Mouse (Mus musculus) embryonic facial prominence, embryonic 12.5 days (tissue): Measurements from ENCODE around the gene Nck2. TPM values are rescaled to one million over a fixed set of nuclear protein-coding genes. Genes with fewer than 3 reads are reported as not detected.
A peak's percentile ranks its signal among the peaks of the same experiment; 100 is the strongest.

Source experiments
- ATAC-seq: fragments of 200-750 bp; cut with Nextera tagmentation; 2 replicates; pipeline ENCODE4 v1.8.0; 2017; ENCODE audit not compliant: insufficient number of reproducible peaks, insufficient read depth, low FRiP score, low TSS enrichment
- H3K27ac ChIP-seq: fragments of 300-500 bp; sonication (generic); 2 replicates; pipeline ENCODE4 v1.5.1; 2016; ENCODE audit warnings: mild to moderate bottlenecking
- H3K27me3 ChIP-seq: fragments of 300-500 bp; sonication (generic); 2 replicates; pipeline ENCODE4 v1.6.1; 2016; ENCODE audit warnings: mild to moderate bottlenecking, moderate library complexity
- H3K36me3 ChIP-seq: fragments of 300-500 bp; sonication (generic); 2 replicates; pipeline ENCODE4 v1.6.1; 2016; ENCODE audit warnings: mild to moderate bottlenecking
- H3K4me1 ChIP-seq: fragments of 300-500 bp; sonication (generic); 2 replicates; pipeline ENCODE4 v1.6.1; 2016
- H3K4me2 ChIP-seq: fragments of 300-500 bp; sonication (generic); replicated peaks from 2 replicates; pipeline ENCODE4 v1.6.1; 2016; ENCODE audit warnings: mild to moderate bottlenecking, moderate library complexity
- H3K4me3 ChIP-seq: fragments of 300-500 bp; sonication (generic); 2 replicates; pipeline ENCODE4 v1.5.1; 2016; ENCODE audit warnings: mild to moderate bottlenecking
- H3K9ac ChIP-seq: fragments of 300-500 bp; sonication (generic); 2 replicates; pipeline ENCODE4 v1.6.1; 2016; ENCODE audit warnings: mild to moderate bottlenecking, moderate library complexity
- H3K9me3 ChIP-seq: fragments of 300-500 bp; sonication (generic); 2 replicates; pipeline ENCODE4 v1.6.1; 2016; ENCODE audit warnings: mild to moderate bottlenecking, moderate library complexity
- WGBS: fragments of 180-500 bp; shearing (Covaris S2); methylation state at CpG from one replicate; pipeline ENCODE4 v1.1.7; 2016; 5-methylcytosine and 5-hydroxymethylcytosine counted together
- polyA plus RNA-seq: library from polyadenylated mRNA; unstranded; fragments of >200 nt; fragmentation: Nextera tagmentation; extraction: Ambion mirVana; gene quantifications from 2 replicates; pipeline ENCODE4 v1.2.1, GENCODE M21; 2016

The Nck2 gene
- polyA plus RNA-seq, 1 experiment from 2014 or later = 62.5 TPM

GRCm38 (mm10) chr1:43571105-43571504, 126.7 kb downstream of the Nck2 start:
- Histone ChIP-seq H3K36me3 (peaks cover 18% of the 10 kb centered on the region), H3K9ac (no peak overlapping the region), H3K9me3 (no peaks in the 10 kb centered on the region), H3K27me3 (no peaks in the 10 kb centered on the region), H3K4me3 (no peak overlapping the region), H3K27ac (no peak overlapping the region), H3K4me2 (no peak overlapping the region), H3K4me1 (peaks cover 11% of the 10 kb centered on the region; the same call in 1 of the 2 replicates)
- no peak for ATAC-seq
- WGBS = 95% methylated on average over 4 of the region's 4 CpGs

GRCm38 (mm10) chr1:43574793-43575304, 130.5 kb downstream of the Nck2 start:
- peaks cover 12% of the 10 kb centered on the region for H3K36me3 ChIP-seq
- 70% methylated on average over 3 of the region's 3 CpGs for WGBS
- ATAC-seq = no peak

GRCm38 (mm10) chr1:43577371-43577770, 133.0 kb downstream of the Nck2 start:
- Histone ChIP-seq H3K9ac (no peak overlapping the region), H3K4me2 (no peak overlapping the region), H3K4me1 (no peaks in the 10 kb centered on the region), H3K36me3 (no peaks in the 10 kb centered on the region), H3K9me3 (no peaks in the 10 kb centered on the region), H3K27ac (no peak overlapping the region), H3K4me3 (no peak overlapping the region), H3K27me3 (no peaks in the 10 kb centered on the region)
- no peak for ATAC-seq
- 86% methylated on average over 3 of the region's 3 CpGs for WGBS

More at GRCm38 (mm10) chr1:43574793-43575304, 130.5 kb downstream of the Nck2 start:
- Histone ChIP-seq H3K9ac (no peak overlapping the region), H3K27me3 (no peaks in the 10 kb centered on the region), H3K4me1 (no peaks in the 10 kb centered on the region), H3K9me3 (no peaks in the 10 kb centered on the region), H3K4me2 (no peak overlapping the region), H3K4me3 (no peak overlapping the region), H3K27ac (no peak overlapping the region)

- Histone ChIP-seq H3K9ac (no peak overlapping the region), H3K27me3 (no peaks in the 10 kb centered on the region), H3K9me3 (no peaks in the 10 kb centered on the region), H3K4me2 (no peak overlapping the region), H3K36me3 (no peaks in the 10 kb centered on the region), H3K27ac (no peak overlapping the region), H3K4me1 (no peaks in the 10 kb centered on the region), H3K4me3 (no peak overlapping the region)
- 28% methylated on average over 1 of the region's 1 CpGs for WGBS
- ATAC-seq = no peak
Measured at GRCm38 (mm10) chr1:43583564-43583963, 139.2 kb downstream of the Nck2 start.

GRCm38 (mm10) chr1:43589001-43589400, 144.6 kb downstream of the Nck2 start:
- H3K27me3 ChIP-seq = no peaks in the 10 kb centered on the region
- 81% methylated on average over 1 of the region's 1 CpGs for WGBS
- no peak overlapping the region for H3K9ac ChIP-seq
- H3K4me2 ChIP-seq = no peak overlapping the region
- no peak for ATAC-seq
- H3K4me1 ChIP-seq = no peaks in the 10 kb centered on the region
- H3K36me3 ChIP-seq = no peaks in the 10 kb centered on the region
- no peak overlapping the region for H3K4me3 ChIP-seq
- H3K9me3 ChIP-seq = no peaks in the 10 kb centered on the region
- no peak overlapping the region for H3K27ac ChIP-seq

- Histone ChIP-seq H3K4me2 (no peak overlapping the region), H3K4me1 (no peaks in the 10 kb centered on the region; the same call in 1 of the 2 replicates), H3K27ac (no peak overlapping the region), H3K36me3 (no peaks in the 10 kb centered on the region), H3K9ac (no peak overlapping the region), H3K4me3 (no peak overlapping the region), H3K27me3 (no peaks in the 10 kb centered on the region), H3K9me3 (no peaks in the 10 kb centered on the region)
- WGBS = 51% methylated on average over 2 of the region's 2 CpGs
- ATAC-seq = no peak
Measured at GRCm38 (mm10) chr1:43589910-43590309, 145.5 kb downstream of the Nck2 start.

- no peaks in the 10 kb centered on the region for H3K9me3 ChIP-seq
- H3K27me3 ChIP-seq = no peaks in the 10 kb centered on the region
- no peaks in the 10 kb centered on the region for H3K36me3 ChIP-seq
- 0 out of 2 replicates have a peak overlapping the region, but pooled peaks have one; percentile 23 for H3K27ac ChIP-seq
- WGBS = 26% methylated on average over 1 of the region's 1 CpGs
- ATAC-seq = peak; percentile 56; the same call in 1 of the 2 replicates
- H3K4me1 ChIP-seq = peaks cover 4% of the 10 kb centered on the region
- no peak overlapping the region for H3K4me3 ChIP-seq
- no peak overlapping the region for H3K9ac ChIP-seq
- H3K4me2 ChIP-seq = no peak overlapping the region
Measured at GRCm38 (mm10) chr1:43590727-43591126, 146.3 kb downstream of the Nck2 start.

DNA sequence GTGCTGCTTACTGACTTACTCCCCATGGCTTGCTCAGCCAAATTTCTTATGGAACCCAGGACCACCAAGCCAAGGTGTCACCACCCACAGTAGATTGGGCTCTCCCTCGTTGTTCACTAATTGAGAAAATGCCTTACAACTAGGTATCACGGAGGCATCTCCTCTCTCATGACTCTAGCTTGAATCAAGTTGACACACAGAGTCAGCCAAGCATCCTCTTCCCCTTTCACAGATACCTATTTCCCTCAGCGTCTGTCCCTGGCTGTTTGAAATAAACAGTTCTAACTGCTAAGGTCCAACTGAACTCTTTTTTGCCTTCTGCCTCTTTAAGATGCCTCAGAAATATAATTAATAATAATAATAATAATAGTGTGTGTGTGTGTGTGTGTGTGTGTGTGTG, 148.7 kb downstream of the Nck2 start:
- 81% methylated on average over 3 of the region's 3 CpGs for WGBS
- no peak overlapping the region for H3K4me2 ChIP-seq

DNA sequence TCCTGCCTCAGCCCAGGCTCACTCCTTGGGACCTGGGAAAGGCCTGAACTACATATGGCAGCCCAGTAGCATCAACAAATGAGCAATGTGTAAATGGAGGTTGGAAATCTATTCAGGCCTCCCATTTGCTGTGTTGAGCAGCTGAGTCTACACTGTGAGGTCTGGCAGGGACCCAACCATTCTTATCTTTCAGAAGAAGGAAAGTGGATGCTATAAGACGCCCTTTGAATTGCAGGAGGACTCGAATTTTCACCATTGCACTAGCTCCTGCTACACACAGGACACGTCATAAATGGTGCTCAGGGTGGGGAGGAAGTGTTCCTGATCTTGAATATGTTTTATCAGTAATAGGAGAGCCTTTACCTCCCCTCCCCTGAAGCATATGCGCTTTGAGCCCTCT, 150.4 kb downstream of the Nck2 start:
- no peak; the same call in 1 of the 2 replicates for ATAC-seq
- Histone ChIP-seq H3K27ac (no peak overlapping the region), H3K4me2 (no peak overlapping the region), H3K9ac (no peak overlapping the region), H3K4me3 (no peak overlapping the region), H3K27me3 (no peaks in the 10 kb centered on the region), H3K36me3 (no peaks in the 10 kb centered on the region), H3K9me3 (no peaks in the 10 kb centered on the region), H3K4me1 (peaks cover 4% of the 10 kb centered on the region)
- 54% methylated on average over 4 of the region's 4 CpGs for WGBS

More for the DNA sequence above, 148.7 kb downstream of the Nck2 start:
- Histone ChIP-seq H3K27ac (no peak overlapping the region), H3K9ac (no peak overlapping the region), H3K36me3 (no peaks in the 10 kb centered on the region), H3K4me3 (no peak overlapping the region), H3K4me1 (peaks cover 4% of the 10 kb centered on the region), H3K27me3 (no peaks in the 10 kb centered on the region), H3K9me3 (no peaks in the 10 kb centered on the region)
- no peak for ATAC-seq

- ATAC-seq = no peak
Measured at GRCm38 (mm10) chr1:43597731-43598130, 153.4 kb downstream of the Nck2 start.

GRCm38 (mm10) chr1:43599483-43599882, 155.1 kb downstream of the Nck2 start:
- Histone ChIP-seq H3K27me3 (no peaks in the 10 kb centered on the region), H3K27ac (no peak overlapping the region), H3K36me3 (no peaks in the 10 kb centered on the region), H3K9me3 (no peaks in the 10 kb centered on the region), H3K4me2 (no peak overlapping the region), H3K4me3 (no peak overlapping the region), H3K9ac (no peak overlapping the region), H3K4me1 (peaks cover 4% of the 10 kb centered on the region)
- ATAC-seq = no peak

More at GRCm38 (mm10) chr1:43597731-43598130, 153.4 kb downstream of the Nck2 start:
- H3K4me1 ChIP-seq = peaks cover 4% of the 10 kb centered on the region
- H3K4me2 ChIP-seq = no peak overlapping the region
- H3K9me3 ChIP-seq = no peaks in the 10 kb centered on the region
- no peak overlapping the region for H3K9ac ChIP-seq
- no peak overlapping the region for H3K27ac ChIP-seq
- H3K27me3 ChIP-seq = no peaks in the 10 kb centered on the region
- H3K36me3 ChIP-seq = no peaks in the 10 kb centered on the region
- H3K4me3 ChIP-seq = no peak overlapping the region

GRCm38 (mm10) chr1:43601054-43601453, 156.7 kb downstream of the Nck2 start:
- Histone ChIP-seq H3K9ac (no peak overlapping the region), H3K4me3 (no peak overlapping the region), H3K27me3 (no peaks in the 10 kb centered on the region), H3K27ac (no peak overlapping the region), H3K36me3 (no peaks in the 10 kb centered on the region), H3K9me3 (no peaks in the 10 kb centered on the region), H3K4me1 (no peaks in the 10 kb centered on the region), H3K4me2 (no peak overlapping the region)
- WGBS = 49% methylated on average over 8 of the region's 8 CpGs
- ATAC-seq = no peak
